Mouse (Mus musculus) embryonic facial prominence, embryonic 15.5 days (tissue): Measurements from ENCODE around the gene Etv4. TPM values are rescaled to one million over a fixed set of nuclear protein-coding genes. Genes with fewer than 3 reads are reported as not detected.
A peak's percentile ranks its signal among the peaks of the same experiment; 100 is the strongest.

Experiments used
- ATAC-seq: fragments of 200-750 bp; cut with Nextera tagmentation; 2 replicates; pipeline ENCODE4 v1.8.0; 2017; ENCODE audit warnings: low read depth, moderate TSS enrichment; ENCODE audit not compliant: insufficient number of reproducible peaks, low FRiP score, low TSS enrichment
- H3K27ac ChIP-seq: fragments of 300-500 bp; sonication (generic); replicated peaks from 2 replicates; pipeline ENCODE4 v1.5.1; 2015; ENCODE audit warnings: mild to moderate bottlenecking, inconsistent platforms
- H3K27me3 ChIP-seq: fragments of 300-500 bp; sonication (generic); 2 replicates; pipeline ENCODE4 v1.6.1; 2015; ENCODE audit warnings: inconsistent platforms
- H3K36me3 ChIP-seq: fragments of 300-500 bp; sonication (generic); 2 replicates; pipeline ENCODE4 v1.6.1; 2015; ENCODE audit warnings: mild to moderate bottlenecking, inconsistent platforms
- H3K4me1 ChIP-seq: fragments of 300-500 bp; sonication (generic); 2 replicates; pipeline ENCODE4 v1.6.1; 2015; ENCODE audit warnings: inconsistent platforms
- H3K4me2 ChIP-seq: fragments of 300-500 bp; sonication (generic); replicated peaks from 2 replicates; pipeline ENCODE4 v1.6.1; 2015; ENCODE audit warnings: mild to moderate bottlenecking, inconsistent platforms
- H3K4me3 ChIP-seq: fragments of 300-500 bp; sonication (generic); replicated peaks from 2 replicates; pipeline ENCODE4 v1.5.1; 2015; ENCODE audit warnings: mild to moderate bottlenecking, inconsistent platforms
- H3K9ac ChIP-seq: fragments of 300-500 bp; sonication (generic); 2 replicates; pipeline ENCODE4 v1.6.1; 2015; ENCODE audit warnings: inconsistent platforms
- H3K9me3 ChIP-seq: fragments of 300-500 bp; sonication (generic); replicated peaks from 2 replicates; pipeline ENCODE4 v1.6.1; 2016; ENCODE audit warnings: inconsistent platforms
- WGBS: fragments of 180-500 bp; shearing (Covaris S2); methylation state at CpG from one replicate; pipeline ENCODE4 v1.1.7; 2015; 5-methylcytosine and 5-hydroxymethylcytosine counted together
- polyA plus RNA-seq: library from polyadenylated mRNA; unstranded; fragments of >200 nt; fragmentation: Nextera tagmentation; extraction: Ambion mirVana; gene quantifications from 2 replicates; pipeline ENCODE4 v1.2.1, GENCODE M21; 2015

The Etv4 gene
- polyA plus RNA-seq, 1 experiment from 2014 or later = 15.1 TPM

GRCm38 (mm10) chr11:101763723-101764122 is 21.4 kb downstream of the Etv4 start:
- no peak for ATAC-seq
- H3K4me2 ChIP-seq = no peak overlapping the region
- no peaks in the 10 kb centered on the region for H3K27me3 ChIP-seq
- 47% methylated on average over 7 of the region's 7 CpGs for WGBS
- H3K4me3 ChIP-seq = no peak overlapping the region
- no peak overlapping the region for H3K9ac ChIP-seq
- H3K27ac ChIP-seq = no peak overlapping the region
- no peaks in the 10 kb centered on the region for H3K9me3 ChIP-seq
- peaks cover 88% of the 10 kb centered on the region for H3K36me3 ChIP-seq
- H3K4me1 ChIP-seq = no peaks in the 10 kb centered on the region

- no peak for ATAC-seq
- no peak overlapping the region for H3K9ac ChIP-seq
- no peak overlapping the region for H3K4me2 ChIP-seq
- 0 out of 2 replicates have a peak, but pooled peaks cover 4% of the 10 kb centered on the region for H3K4me1 ChIP-seq
- no peaks in the 10 kb centered on the region for H3K9me3 ChIP-seq
- no peaks in the 10 kb centered on the region for H3K27me3 ChIP-seq
- H3K4me3 ChIP-seq = no peak overlapping the region
- 80% methylated on average over 3 of the region's 3 CpGs for WGBS
- no peak overlapping the region for H3K27ac ChIP-seq
- peaks cover 86% of the 10 kb centered on the region for H3K36me3 ChIP-seq
Observed at GRCm38 (mm10) chr11:101759530-101759929, 25.6 kb downstream of the Etv4 start.

GRCm38 (mm10) chr11:101758431-101758830 is 26.7 kb downstream of the Etv4 start:
- Histone ChIP-seq H3K4me2 (no peak overlapping the region), H3K27ac (no peak overlapping the region), H3K4me1 (0 out of 2 replicates have a peak, but pooled peaks cover 4% of the 10 kb centered on the region), H3K36me3 (peaks cover 89% of the 10 kb centered on the region), H3K9me3 (no peaks in the 10 kb centered on the region), H3K27me3 (no peaks in the 10 kb centered on the region), H3K9ac (no peak overlapping the region), H3K4me3 (no peak overlapping the region)
- WGBS = 76% methylated on average over 5 of the region's 5 CpGs
- ATAC-seq = no peak

- Histone ChIP-seq H3K36me3 (peaks cover 92% of the 10 kb centered on the region), H3K9ac (no peak overlapping the region), H3K4me3 (no peak overlapping the region), H3K4me1 (0 out of 2 replicates have a peak, but pooled peaks cover 4% of the 10 kb centered on the region), H3K4me2 (no peak overlapping the region), H3K27ac (no peak overlapping the region), H3K9me3 (no peaks in the 10 kb centered on the region), H3K27me3 (no peaks in the 10 kb centered on the region)
- 88% methylated on average over 8 of the region's 8 CpGs for WGBS
- ATAC-seq = no peak
Observed at GRCm38 (mm10) chr11:101757366-101757765, 27.8 kb downstream of the Etv4 start.

GRCm38 (mm10) chr11:101756616-101757015 is 28.6 kb downstream of the Etv4 start:
- H3K27ac ChIP-seq = no peak overlapping the region
- H3K9ac ChIP-seq = no peak overlapping the region
- H3K27me3 ChIP-seq = no peaks in the 10 kb centered on the region
- ATAC-seq = no peak
- no peaks in the 10 kb centered on the region for H3K9me3 ChIP-seq
- peaks cover 92% of the 10 kb centered on the region for H3K36me3 ChIP-seq
- H3K4me3 ChIP-seq = no peak overlapping the region
- H3K4me1 ChIP-seq = 0 out of 2 replicates have a peak, but pooled peaks cover 4% of the 10 kb centered on the region
- H3K4me2 ChIP-seq = no peak overlapping the region
- 94% methylated on average over 8 of the region's 8 CpGs for WGBS

- peaks cover 8% of the 10 kb centered on the region; the same call in 1 of the 2 replicates for H3K4me1 ChIP-seq
- peak overlapping the region; percentile 77 for H3K9ac ChIP-seq
- peaks cover 37% of the 10 kb centered on the region for H3K36me3 ChIP-seq
- H3K27me3 ChIP-seq = no peaks in the 10 kb centered on the region
- WGBS = 23% methylated on average over 9 of the region's 9 CpGs
- no peak for ATAC-seq
- H3K4me2 ChIP-seq = peak overlapping the region; percentile 72
- H3K27ac ChIP-seq = no peak overlapping the region
- H3K4me3 ChIP-seq = peak overlapping the region; percentile 87
- no peaks in the 10 kb centered on the region for H3K9me3 ChIP-seq
Observed at GRCm38 (mm10) chr11:101733596-101733995, 51.6 kb downstream of the Etv4 start.

- Histone ChIP-seq H3K36me3 (peaks cover 30% of the 10 kb centered on the region), H3K9ac (peak within 1 kb of the TSS; percentile 77), H3K4me1 (peaks cover 8% of the 10 kb centered on the region; the same call in 1 of the 2 replicates), H3K9me3 (no peaks in the 10 kb centered on the region), H3K4me3 (peak within 1 kb of the TSS; percentile 87), H3K27me3 (no peaks in the 10 kb centered on the region), H3K27ac (peak within 1 kb of the TSS; percentile 71), H3K4me2 (peak within 1 kb of the TSS; percentile 72)
- under 1% methylated on average over 51 of the region's 51 CpGs for WGBS
- peak; percentile 95 for ATAC-seq
Observed at GRCm38 (mm10) chr11:101732518-101733440, 52.4 kb downstream of the Etv4 start, which contains the start of gene Dhx8. TSS of gene Dhx8 (plus strand) at chr11:101732919.

GRCm38 (mm10) chr11:101729308-101729707 is 55.9 kb downstream of the Etv4 start:
- H3K4me2 ChIP-seq = no peak overlapping the region
- peaks cover 8% of the 10 kb centered on the region; the same call in 1 of the 2 replicates for H3K4me1 ChIP-seq
- no peaks in the 10 kb centered on the region for H3K36me3 ChIP-seq
- 62% methylated on average over 3 of the region's 3 CpGs for WGBS
- no peak overlapping the region for H3K9ac ChIP-seq
- no peak overlapping the region for H3K27ac ChIP-seq
- H3K4me3 ChIP-seq = no peak overlapping the region
- H3K9me3 ChIP-seq = no peaks in the 10 kb centered on the region
- ATAC-seq = no peak
- H3K27me3 ChIP-seq = no peaks in the 10 kb centered on the region

GRCm38 (mm10) chr11:101726765-101727164 is 58.4 kb downstream of the Etv4 start:
- no peak overlapping the region for H3K9ac ChIP-seq
- H3K4me1 ChIP-seq = no peaks in the 10 kb centered on the region
- H3K9me3 ChIP-seq = no peaks in the 10 kb centered on the region
- H3K27ac ChIP-seq = no peak overlapping the region
- H3K4me2 ChIP-seq = no peak overlapping the region
- no peaks in the 10 kb centered on the region for H3K27me3 ChIP-seq
- H3K4me3 ChIP-seq = no peak overlapping the region
- no peaks in the 10 kb centered on the region for H3K36me3 ChIP-seq
- WGBS = 53% methylated on average over 2 of the region's 2 CpGs
- ATAC-seq = no peak

GRCm38 (mm10) chr11:101725043-101725442 is 60.1 kb downstream of the Etv4 start:
- WGBS = 67% methylated on average over 8 of the region's 8 CpGs
- Histone ChIP-seq H3K4me1 (no peaks in the 10 kb centered on the region), H3K36me3 (no peaks in the 10 kb centered on the region), H3K4me2 (no peak overlapping the region), H3K27me3 (no peaks in the 10 kb centered on the region), H3K9me3 (no peaks in the 10 kb centered on the region), H3K4me3 (no peak overlapping the region), H3K27ac (no peak overlapping the region), H3K9ac (no peak overlapping the region)
- no peak for ATAC-seq

- Histone ChIP-seq H3K4me3 (no peak overlapping the region), H3K4me2 (no peak overlapping the region), H3K27ac (no peak overlapping the region), H3K27me3 (no peaks in the 10 kb centered on the region), H3K9me3 (no peaks in the 10 kb centered on the region), H3K36me3 (no peaks in the 10 kb centered on the region), H3K9ac (no peak overlapping the region), H3K4me1 (no peaks in the 10 kb centered on the region)
- WGBS = 80% methylated on average over 21 of the region's 21 CpGs
- no peak for ATAC-seq
Observed at GRCm38 (mm10) chr11:101719986-101720520, 65.1 kb downstream of the Etv4 start.
